Mouse (Mus musculus): Measurements from ENCODE around the gene Fbxo8.

- TF ChIP-seq MAZ (IDR thresholded peaks at IDR 0.05; ENCODE audit: low read depth, low read length) (no peak), GATA1 (IDR thresholded peaks at IDR 0.05; ENCODE audit: low read depth, low read length) (no peak), POLR2AphosphoS2 (IDR thresholded peaks at IDR 0.05; ENCODE audit: low read length) (no peak), POLR2A (IDR thresholded peaks at IDR 0.05; ENCODE audit: control insufficient read depth in 1 of 2, insufficient read depth in 1 of 2, low read depth in 1 of 2, low read length in 2 of 2, poor library complexity in 1 of 2) (no peak), CTCF (IDR thresholded peaks at IDR 0.05 in 2 of 3, conservative IDR thresholded peaks at IDR 0.05 in 1 of 3; ENCODE audit: control insufficient read depth in 1 of 3, insufficient read depth in 1 of 3, low read depth in 2 of 3, low read length in 3 of 3, poor library complexity in 1 of 3, severe bottlenecking in 1 of 3) (no peak), ETS1 (IDR thresholded peaks at IDR 0.05; ENCODE audit: low read depth, low read length) (no peak), SMC3 (IDR thresholded peaks at IDR 0.05; ENCODE audit: low read depth, low read length) (no peak), ZC3H11A (IDR thresholded peaks at IDR 0.05; ENCODE audit: low read depth, low read length) (no peak), ZKSCAN1 (IDR thresholded peaks at IDR 0.05; ENCODE audit: low read depth, low read length) (no peak), ELF1 (IDR thresholded peaks at IDR 0.05; ENCODE audit: low read depth, low read length) (no peak), MEF2A (IDR thresholded peaks at IDR 0.05; ENCODE audit: extremely low read depth, insufficient replicate concordance, low read depth, low read length, poor library complexity, severe bottlenecking) (no peak), TCF12 (IDR thresholded peaks at IDR 0.05; ENCODE audit: low read depth, low read length) (no peak), CHD1 (IDR thresholded peaks at IDR 0.05; ENCODE audit: low read depth, low read length) (no peak)
Observed at GRCm38 (mm10) chr8:56564399-56565047, 13.6 kb downstream of the Fbxo8 start.
